Mouse (Mus musculus): ENCODE results near the gene Hoxd11.

Gene Hoxd11

GRCm38 (mm10) chr2:74724244-74725015 lies 45.1 kb downstream of the Hoxd11 start:
- in situ Hi-C loops (cut with MboI, MseI): loop anchor here in 1 of 2 experiments (25.0 kb wide), 2 partner anchors 863 to 1862 kb away; no protein-coding TSS in a partner anchor

GRCm38 (mm10) chr2:74725171-74725570 lies 45.8 kb downstream of the Hoxd11 start:
- in situ Hi-C loops (cut with MboI, MseI): loop anchor here in 1 of 2 experiments (25.0 kb wide), 2 partner anchors 862 to 1863 kb away; no protein-coding TSS in a partner anchor

GRCm38 (mm10) chr2:74726551-74726950 lies 47.2 kb downstream of the Hoxd11 start, which contains the start of gene Gm28230:
Gene Gm28230 (plus strand): TSS chr2:74726728.
- in situ Hi-C loops (cut with MboI, MseI): loop anchor here in 1 of 2 experiments (25.0 kb wide), 2 partner anchors 861 to 1864 kb away; no protein-coding TSS in a partner anchor

- in situ Hi-C loops (cut with MboI, MseI): loop anchor here in 1 of 2 experiments (25.0 kb wide), 2 partner anchors 860 to 1865 kb away; no protein-coding TSS in a partner anchor
Observed at GRCm38 (mm10) chr2:74726973-74727639, 47.7 kb downstream of the Hoxd11 start.

- in situ Hi-C loops (cut with MboI, MseI): loop anchor here in 1 of 2 experiments (25.0 kb wide), 2 partner anchors 860 to 1865 kb away; no protein-coding TSS in a partner anchor
Observed at GRCm38 (mm10) chr2:74727640-74728302, 48.4 kb downstream of the Hoxd11 start.

- in situ Hi-C loops (cut with MboI, MseI): loop anchor here in 1 of 2 experiments (25.0 kb wide), 2 partner anchors 859 to 1866 kb away; no protein-coding TSS in a partner anchor
Observed at GRCm38 (mm10) chr2:74728303-74728680, 48.9 kb downstream of the Hoxd11 start.

- in situ Hi-C loops (cut with MboI, MseI): loop anchor here in 1 of 2 experiments (25.0 kb wide), 2 partner anchors 857 to 1868 kb away; no protein-coding TSS in a partner anchor
Observed at GRCm38 (mm10) chr2:74730331-74730730, 51.0 kb downstream of the Hoxd11 start.

GRCm38 (mm10) chr2:74731055-74731454 lies 51.7 kb downstream of the Hoxd11 start:
- in situ Hi-C loops (cut with MboI, MseI): loop anchor here in 1 of 2 experiments (25.0 kb wide), 2 partner anchors 856 to 1869 kb away; no protein-coding TSS in a partner anchor

- in situ Hi-C loops (cut with MboI, MseI): loop anchor here in 1 of 2 experiments (25.0 kb wide), 2 partner anchors 855 to 1870 kb away; no protein-coding TSS in a partner anchor
Observed at GRCm38 (mm10) chr2:74731799-74732512, 52.6 kb downstream of the Hoxd11 start.

- in situ Hi-C loops (cut with MboI, MseI): loop anchor here in 1 of 2 experiments (25.0 kb wide), 2 partner anchors 855 to 1870 kb away; no protein-coding TSS in a partner anchor
Observed at GRCm38 (mm10) chr2:74732513-74733316, 53.4 kb downstream of the Hoxd11 start.

GRCm38 (mm10) chr2:74733317-74733661 lies 53.9 kb downstream of the Hoxd11 start:
- in situ Hi-C loops (cut with MboI, MseI): loop anchor here in 1 of 2 experiments (25.0 kb wide), 2 partner anchors 854 to 1871 kb away; no protein-coding TSS in a partner anchor

GRCm38 (mm10) chr2:74733765-74734164 lies 54.4 kb downstream of the Hoxd11 start:
- in situ Hi-C loops (cut with MboI, MseI): loop anchor here in 1 of 2 experiments (25.0 kb wide), 2 partner anchors 854 to 1871 kb away; no protein-coding TSS in a partner anchor

GRCm38 (mm10) chr2:74734451-74734850 lies 55.1 kb downstream of the Hoxd11 start:
- in situ Hi-C loops (cut with MboI, MseI): loop anchor here in 1 of 2 experiments (25.0 kb wide), 2 partner anchors 853 to 1872 kb away; no protein-coding TSS in a partner anchor

GRCm38 (mm10) chr2:74734996-74735811 lies 55.8 kb downstream of the Hoxd11 start:
- in situ Hi-C loops (cut with MboI, MseI): loop anchor here in 1 of 2 experiments (25.0 kb wide), 2 partner anchors 852 to 1873 kb away; no protein-coding TSS in a partner anchor

GRCm38 (mm10) chr2:74735851-74736687 lies 56.7 kb downstream of the Hoxd11 start:
- in situ Hi-C loops (cut with MboI, MseI): loop anchor here in 1 of 2 experiments (25.0 kb wide), 2 partner anchors 851 to 1874 kb away; no protein-coding TSS in a partner anchor
